Mouse (Mus musculus) lung, postnatal 0 days (tissue): ENCODE measurements around the gene Nwd1.

Source experiments
- CTCF ChIP-seq: IDR thresholded peaks from 2 replicates; pipeline ENCODE4 v1.5.1; 2016; ENCODE audit warnings: antibody characterized with exemption, mild to moderate bottlenecking
- EP300 ChIP-seq: IDR thresholded peaks from 2 replicates; pipeline ENCODE4 v1.6.1; 2016; ENCODE audit warnings: antibody characterized with exemption, mild to moderate bottlenecking, control low read depth

GRCm38 (mm10) chr8:72680133-72680532 lies 33.6 kb downstream of the Nwd1 start:
- TF ChIP-seq CTCF (peak; percentile 84), EP300 (no peak)
